Mouse (Mus musculus) CD4-positive helper T cell, adult 2 months (primary cell): ENCODE results near the gene Ablim2.

Experiments
- DNase-seq: peaks from one replicate; pipeline ENCODE4 v3.0.0-alpha.2; 2012; ENCODE audit warnings: low read depth, missing footprints, low spot score

Gene Ablim2

GRCm38 (mm10) chr5:35757639-35758001 is at the start of gene Ablim2:
Gene Ablim2 (plus strand): TSS chr5:35757880.
- DNase-seq = peak; percentile 96

- DNase-seq = no peak
These were observed 47.2 kb upstream of the Ablim2 start for GRCm38 (mm10) chr5:35710481-35710880.

- no peak for DNase-seq
These were observed 46.7 kb upstream of the Ablim2 start for GRCm38 (mm10) chr5:35710931-35711330.

- no peak for DNase-seq
These were observed 45.2 kb upstream of the Ablim2 start for GRCm38 (mm10) chr5:35712517-35712916.

- DNase-seq = peak; percentile 19
These were observed 43.9 kb upstream of the Ablim2 start for GRCm38 (mm10) chr5:35713649-35714354.

GRCm38 (mm10) chr5:35717455-35717854 is 40.2 kb upstream of the Ablim2 start:
- no peak for DNase-seq

GRCm38 (mm10) chr5:35717946-35718345 is 39.7 kb upstream of the Ablim2 start:
- DNase-seq = no peak

- DNase-seq = no peak
These were observed 38.9 kb upstream of the Ablim2 start for GRCm38 (mm10) chr5:35718817-35719216.

- DNase-seq = no peak
These were observed 38.3 kb upstream of the Ablim2 start for GRCm38 (mm10) chr5:35719343-35719742.

- DNase-seq = no peak
These were observed 37.8 kb upstream of the Ablim2 start for GRCm38 (mm10) chr5:35719880-35720279.

- no peak for DNase-seq
These were observed 35.7 kb upstream of the Ablim2 start for GRCm38 (mm10) chr5:35721933-35722332.

GRCm38 (mm10) chr5:35722654-35723053 is 35.0 kb upstream of the Ablim2 start:
- no peak for DNase-seq

- no peak for DNase-seq
These were observed 33.8 kb upstream of the Ablim2 start for GRCm38 (mm10) chr5:35723900-35724299.

GRCm38 (mm10) chr5:35725840-35726239 is 31.8 kb upstream of the Ablim2 start:
- no peak for DNase-seq

GRCm38 (mm10) chr5:35727447-35727846 is 30.2 kb upstream of the Ablim2 start:
- DNase-seq = no peak

- no peak for DNase-seq
These were observed 29.2 kb upstream of the Ablim2 start for GRCm38 (mm10) chr5:35728344-35728956.

- DNase-seq = peak; percentile 36
These were observed 28.7 kb upstream of the Ablim2 start for GRCm38 (mm10) chr5:35728957-35729460.

GRCm38 (mm10) chr5:35729844-35730243 is 27.8 kb upstream of the Ablim2 start:
- no peak for DNase-seq

- DNase-seq = no peak
These were observed 27.1 kb upstream of the Ablim2 start for GRCm38 (mm10) chr5:35730552-35730951.

- DNase-seq = no peak
These were observed 26.7 kb upstream of the Ablim2 start for GRCm38 (mm10) chr5:35731006-35731405.

- DNase-seq = no peak
These were observed 24.2 kb upstream of the Ablim2 start for GRCm38 (mm10) chr5:35733523-35733922.

- DNase-seq = no peak
These were observed 20.3 kb upstream of the Ablim2 start for GRCm38 (mm10) chr5:35737231-35737901.

- no peak for DNase-seq
These were observed 18.7 kb upstream of the Ablim2 start for GRCm38 (mm10) chr5:35739005-35739404.
